In genomic region chr11:75947223-75947622, GRCm38 (mm10) we compare ENCODE assay signal across 15 mouse cellular contexts. TPM values are rescaled to one million over a fixed set of nuclear protein-coding genes. Genes with fewer than 3 reads are reported as not detected.
DNase-seq lines count a peak whose midpoint lies in the region; ATAC-seq lines count a peak whose summit lies in the region.
"Had no signal": no experiment of that assay in that cellular context is flagged by ENCODE, and none has a peak within 500 bp of the region (broad histone marks: within the 10 kb centered on the region; RNA-seq: fewer than 3 reads in every experiment).

No protein-coding gene starts in this region.

- peak overlapping the region; percentile 71 for H3K27ac ChIP-seq in heart, embryonic 14.5 days (replicated peaks in 1 of 2; ENCODE audit: control insufficient read depth in 1 of 2, insufficient read depth in 1 of 2, low read depth in 2 of 2, low read length in 2 of 2)
- 0 out of 2 replicates have a peak overlapping the region, but pooled peaks have one; percentile 11 for H3K27ac ChIP-seq in limb, embryonic 10.5 days
- H3K27ac ChIP-seq: liver, embryonic 14.5 days had no signal

- no peaks in the 10 kb centered on the region for H3K27me3 ChIP-seq in heart, embryonic 14.5 days (ENCODE audit: control insufficient read depth, insufficient read depth, low read length)
- peaks cover 5% of the 10 kb centered on the region; the same call in 1 of the 2 replicates for H3K27me3 ChIP-seq in limb, embryonic 10.5 days (ENCODE audit: low read depth, poor library complexity, severe bottlenecking)

- H3K36me3 ChIP-seq in heart, embryonic 14.5 days (ENCODE audit: control insufficient read depth, insufficient read depth, low read length), result no peaks in the 10 kb centered on the region
- H3K36me3 ChIP-seq in limb, embryonic 10.5 days, result no peaks in the 10 kb centered on the region

- WGBS in heart, embryonic 14.5 days, result 26% methylated on average over 5 of the region's 5 CpGs
- 34% methylated on average over 5 of the region's 5 CpGs for WGBS in limb, embryonic 10.5 days

- peaks cover 22 to 29% of the 10 kb centered on the region in 2 experiments for H3K4me1 ChIP-seq in heart, embryonic 14.5 days (ENCODE audit: control insufficient read depth in 2 of 2, insufficient read depth in 2 of 2, low read length in 2 of 2)
- peaks cover 23% of the 10 kb centered on the region for H3K4me1 ChIP-seq in limb, embryonic 10.5 days

- no peak for DNase-seq in heart, adult 8-10 months (ENCODE audit: low spot score)
- peak; percentile 30 for DNase-seq in kidney, postnatal 10 days
- DNase-seq in kidney, postnatal 36 days, result no peak
- DNase-seq in adrenal gland, postnatal 36 days, result peak; percentile 59 to 70
- DNase-seq in limb, embryonic 10.5 days (ENCODE audit: low spot score), result no peak
- no peak for DNase-seq in gastrocnemius, postnatal 14 days
- DNase-seq: cerebellum, adult 11-12 months; right cerebral cortex, adult 18-20 months; thymus, postnatal 25 days had no signal

- intact Hi-C loops in gastrocnemius, postnatal 14 days (cut with DNase I; ENCODE audit: low total_unique reads), result no loop called here

- H3K4me2 ChIP-seq in heart, embryonic 14.5 days (ENCODE audit: low read length), result no peak overlapping the region

- H3K4me3 ChIP-seq in heart, embryonic 14.5 days (ENCODE audit: control insufficient read depth in 1 of 2, insufficient read depth in 1 of 2, low read depth in 1 of 2, low read length in 2 of 2), result no peak overlapping the region
- H3K4me3 ChIP-seq in limb, embryonic 10.5 days, result no peak overlapping the region

- no peak overlapping the region for H3K9ac ChIP-seq in heart, embryonic 14.5 days (ENCODE audit: low read length)
- H3K9ac ChIP-seq: liver, embryonic 14.5 days had no signal

- ATAC-seq in heart, embryonic 14.5 days (ENCODE audit: insufficient number of reproducible peaks, insufficient read depth, low FRiP score, low read depth), result no peak
- ATAC-seq: CD4-positive, CD25-positive, alpha-beta regulatory T cell, adult 4 months; forebrain, embryonic 16.5 days had no signal

- no peaks in the 10 kb centered on the region for H3K9me3 ChIP-seq in heart, embryonic 14.5 days (ENCODE audit: control insufficient read depth, low read length)
- no peaks in the 10 kb centered on the region for H3K9me3 ChIP-seq in limb, embryonic 10.5 days (replicated peaks)

RNA-seq across cellular contexts. Expression of gene Rph3al, which starts 9.0 kb away (rescaled TPM):
- 5.6 and 7.3 TPM in 2 replicates for polyA plus RNA-seq in heart, embryonic 14.5 days (2014; fragmentation: Nextera tagmentation; extraction: Ambion mirVana)
- total RNA-seq in heart, adult 8-10 months (2022), result 10 to 100 TPM in 1 of 4 experiments, 1 to 10 TPM in 3; 6.8 to 13.9 (median 7.5) TPM
- total RNA-seq in adrenal gland, postnatal 36 days (2021), result 10 to 100 TPM; 14.5 to 14.8 TPM
- polyA plus RNA-seq in limb, embryonic 10.5 days (2016; fragmentation: Nextera tagmentation; extraction: Ambion mirVana), result 1.2 and 2.4 TPM in 2 replicates
- total RNA-seq in gastrocnemius, postnatal 14 days (2021), result 1 to 10 TPM; 3.9 to 5.6 TPM
- total RNA-seq: granulocyte monocyte progenitor cell, adult 5-6 weeks had no signal

RNA-seq across cellular contexts. Expression of gene 1700016K19Rik, which starts 52.5 kb away (rescaled TPM):
- 0.22 TPM in 1 of 2 replicates, not detected in the other for polyA plus RNA-seq in heart, embryonic 14.5 days (2014; fragmentation: Nextera tagmentation; extraction: Ambion mirVana)
- total RNA-seq in heart, adult 8-10 months (2022), result not detected
- total RNA-seq in adrenal gland, postnatal 36 days (2021), result not detected
- polyA plus RNA-seq in limb, embryonic 10.5 days (2016; fragmentation: Nextera tagmentation; extraction: Ambion mirVana), result 0.36 TPM in 1 of 2 replicates, not detected in the other
- total RNA-seq in gastrocnemius, postnatal 14 days (2021), result not detected
- total RNA-seq: granulocyte monocyte progenitor cell, adult 5-6 weeks; megakaryocyte progenitor cell, adult 5-6 weeks had no signal
- polyA plus RNA-seq: CD4-positive, CD25-positive, alpha-beta regulatory T cell, adult 4 months; liver, embryonic 14.5 days had no signal

Comparison
In these comparisons a context has a peak if more than half of its experiments do, and no peak if none do; other contexts are left out.
1. DNase-seq: peak in kidney, postnatal 10 days (single experiment) and adrenal gland, postnatal 36 days (2 of 2); none in heart, adult 8-10 months (single experiment), kidney, postnatal 36 days (0 of 2), limb, embryonic 10.5 days (single experiment) and gastrocnemius, postnatal 14 days (single experiment).